Mouse (Mus musculus): ENCODE measurements around the gene Mxi1.

- TF ChIP-seq POLR2A (IDR thresholded peaks at IDR 0.05; ENCODE audit: borderline replicate concordance, insufficient read depth, low read length) (no peak), CTCF (IDR thresholded peaks at IDR 0.05; ENCODE audit: borderline replicate concordance, insufficient read depth, low read depth, low read length) (no peak)
Measured at GRCm38 (mm10) chr19:53314530-53315208, 4.4 kb downstream of the Mxi1 start.
